Mouse (Mus musculus) T-cell, adult 2 months (primary cell): ENCODE data around the gene Sh3gl1.

Source experiments
- DNase-seq: peaks from one replicate; pipeline ENCODE4 v3.0.0; 2022; ENCODE audit warnings: low spot score

The Sh3gl1 gene

DNA sequence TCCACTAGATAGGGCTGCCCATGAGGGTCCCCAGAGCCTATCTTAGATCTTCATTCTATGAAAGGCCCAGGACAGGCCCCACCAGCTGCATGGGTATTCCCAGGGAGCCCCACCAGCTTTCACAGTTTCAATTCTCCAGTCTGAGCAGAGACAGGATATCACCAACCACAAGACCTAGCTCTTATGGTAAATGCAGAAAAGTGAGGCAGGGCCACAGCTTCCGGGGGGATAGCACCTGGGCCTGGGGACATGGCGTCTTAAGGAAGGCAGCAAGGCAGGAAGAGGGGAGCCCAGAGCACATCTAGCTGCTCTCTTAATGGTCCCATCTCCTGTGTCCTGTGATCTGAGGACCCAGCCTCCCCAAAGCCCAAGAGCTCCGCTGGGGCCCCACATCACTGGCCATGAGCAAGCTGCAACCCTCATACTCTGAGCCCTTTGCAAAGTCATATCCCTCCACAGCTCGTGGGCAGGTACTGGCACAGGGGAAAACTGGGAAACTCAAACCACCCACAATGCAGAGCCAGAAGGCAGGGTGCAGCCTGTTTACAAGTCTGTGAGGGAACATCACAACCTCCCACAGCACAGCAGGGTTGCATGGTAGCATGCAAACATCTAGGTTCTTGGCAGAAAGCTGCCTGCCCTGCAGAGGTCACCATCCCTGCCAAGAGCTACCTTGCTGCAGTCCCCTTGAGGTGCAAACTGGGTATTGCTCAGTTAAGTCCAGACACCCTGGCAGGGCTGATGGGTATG, 15.1 kb downstream of the Sh3gl1 start:
- peak; percentile 78 for DNase-seq

DNA sequence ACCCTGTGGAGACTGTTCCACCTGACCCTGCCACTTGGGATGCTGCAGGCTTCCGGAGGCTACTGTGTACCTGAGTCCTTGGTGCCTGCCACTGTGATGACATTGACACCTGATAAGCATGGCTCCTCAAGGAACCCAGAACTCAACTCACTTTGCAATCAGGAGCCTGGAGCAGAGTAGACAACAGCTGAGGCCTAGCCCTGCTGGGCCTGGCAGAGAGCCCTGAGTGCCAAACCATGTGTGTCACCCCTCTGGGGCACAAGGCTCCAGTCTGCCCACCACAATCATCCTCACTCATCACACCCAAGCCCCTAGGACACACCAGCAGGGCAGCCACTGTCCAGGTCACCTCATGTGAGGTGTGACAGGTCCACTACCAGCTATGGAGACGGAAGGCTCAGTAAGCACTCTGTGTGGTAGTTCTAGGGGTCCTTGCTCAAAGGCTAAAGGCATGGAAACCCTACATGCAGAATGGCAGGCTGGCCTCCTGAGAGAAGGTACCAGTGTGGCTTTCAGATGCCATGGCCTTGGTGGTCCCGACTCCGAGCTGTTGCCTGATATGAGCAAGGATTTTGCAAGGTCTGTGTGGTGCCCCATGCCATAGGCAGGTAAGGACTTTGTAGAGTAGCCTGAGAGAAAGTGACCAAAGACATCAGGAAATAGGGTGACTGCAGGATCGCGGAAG, 15.9 kb downstream of the Sh3gl1 start:
- DNase-seq: no peak

DNA sequence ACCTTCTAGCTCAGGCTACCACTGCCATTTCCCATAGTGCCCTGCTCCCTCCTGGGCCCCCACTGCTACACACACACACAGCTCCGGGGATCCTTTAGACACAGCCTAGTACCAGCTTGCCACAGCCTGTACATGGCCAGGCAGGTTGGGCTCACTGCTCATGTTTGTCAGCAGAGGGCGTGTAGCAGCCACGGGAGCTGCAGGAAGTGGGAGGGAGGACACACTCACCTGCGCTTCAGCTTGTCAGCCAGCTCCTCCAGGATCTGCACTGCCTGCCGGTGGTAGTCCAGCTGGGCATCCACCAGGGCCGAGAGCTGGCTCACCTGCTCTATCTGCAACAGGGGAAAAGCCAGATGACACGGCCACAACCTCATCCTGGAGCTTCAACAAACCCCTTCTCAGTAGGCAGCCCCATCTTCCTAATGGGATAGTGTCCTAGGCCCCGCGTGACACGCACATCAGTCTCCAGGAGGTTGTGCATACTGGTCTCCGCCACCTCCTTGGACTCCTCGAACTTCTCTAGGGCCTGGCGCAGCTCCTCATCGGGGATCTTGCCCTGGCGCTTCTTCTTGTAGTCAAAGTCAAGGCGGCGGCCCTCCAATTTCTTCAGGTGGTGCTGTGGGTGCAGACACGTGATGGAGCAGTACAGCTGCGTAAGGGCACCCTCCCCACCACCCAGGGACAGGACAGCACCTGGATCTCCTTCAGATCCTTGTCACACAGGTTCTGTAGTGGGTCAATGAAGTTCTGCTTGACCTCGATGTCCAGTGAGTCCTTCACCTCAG, 17.9 kb downstream of the Sh3gl1 start:
- DNase-seq: peak; percentile 69

DNA sequence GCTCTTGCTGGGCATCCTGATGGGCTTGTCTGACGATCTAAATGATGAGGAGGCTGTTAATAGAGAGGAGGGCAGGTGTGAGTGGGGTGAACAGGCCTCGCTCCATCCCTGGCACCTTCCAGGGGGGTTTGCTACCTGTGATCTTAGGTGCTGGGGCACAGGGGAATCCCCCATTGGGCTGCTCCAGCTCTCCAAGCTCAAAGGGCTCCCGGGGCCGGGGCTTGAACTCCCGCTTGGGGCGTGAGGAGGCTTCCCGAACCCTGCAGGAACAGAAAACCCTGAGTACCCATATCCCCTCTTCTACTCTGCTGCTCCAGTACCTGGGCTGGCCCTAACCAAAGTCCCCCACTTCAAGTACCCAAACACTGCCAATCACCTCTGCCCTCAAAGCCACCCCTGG, 18.6 kb downstream of the Sh3gl1 start:
- DNase-seq: no peak

GRCm38 (mm10) chr17:56016793-56017785, 19.3 kb downstream of the Sh3gl1 start:
- DNase-seq: no peak

GRCm38 (mm10) chr17:56016382-56016781, 20.1 kb downstream of the Sh3gl1 start:
- DNase-seq: no peak

GRCm38 (mm10) chr17:56015293-56015692, 21.1 kb downstream of the Sh3gl1 start:
- DNase-seq: no peak

- DNase-seq: no peak
Observed at GRCm38 (mm10) chr17:56011441-56011840, 25.0 kb downstream of the Sh3gl1 start.

DNA sequence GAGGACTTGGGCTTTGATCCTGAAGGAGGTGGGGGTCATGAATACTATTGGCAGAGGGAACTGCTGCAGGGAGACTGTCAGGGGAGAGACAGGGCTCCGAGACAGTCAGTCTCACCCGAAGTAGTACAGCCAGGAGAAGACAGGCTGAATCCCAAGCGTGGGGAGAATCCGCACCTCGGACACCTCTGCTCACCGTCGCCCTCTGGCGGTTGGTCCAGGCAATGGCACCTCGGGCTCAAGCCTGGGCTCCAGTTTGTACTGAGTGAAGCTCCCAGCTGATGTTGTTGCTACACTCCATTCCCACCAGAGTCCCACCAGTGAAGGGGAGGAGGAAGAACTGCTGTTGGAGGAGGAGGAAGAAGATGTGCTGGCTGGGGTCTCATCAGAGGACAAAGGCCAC, 25.8 kb downstream of the Sh3gl1 start:
- DNase-seq: peak; percentile 71

- no peak for DNase-seq
Observed at GRCm38 (mm10) chr17:56010255-56010654, 26.2 kb downstream of the Sh3gl1 start.

DNA sequence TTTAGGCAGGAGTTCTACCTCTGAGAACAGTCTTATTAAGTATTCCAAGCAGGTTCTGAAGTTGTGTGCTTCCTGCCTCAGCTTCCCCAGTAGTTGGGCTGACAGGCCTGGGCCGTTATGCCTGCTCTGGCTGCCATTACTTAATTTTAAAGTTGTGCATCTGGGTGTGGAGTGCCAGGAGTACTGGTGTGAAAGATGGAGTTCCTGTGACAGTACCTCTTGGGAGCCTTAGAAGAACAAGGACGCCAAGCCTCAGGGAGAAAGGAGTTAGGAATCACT, 26.5 kb downstream of the Sh3gl1 start:
- no peak for DNase-seq

GRCm38 (mm10) chr17:56009088-56009961, 27.1 kb downstream of the Sh3gl1 start:
- peak; percentile 89 for DNase-seq

- DNase-seq: peak; percentile 90
Observed at GRCm38 (mm10) chr17:56008356-56009087, 27.9 kb downstream of the Sh3gl1 start.

GRCm38 (mm10) chr17:56007444-56008355, 28.7 kb downstream of the Sh3gl1 start:
- DNase-seq: no peak

- DNase-seq: no peak
Observed at GRCm38 (mm10) chr17:56006956-56007355, 29.5 kb downstream of the Sh3gl1 start.

DNA sequence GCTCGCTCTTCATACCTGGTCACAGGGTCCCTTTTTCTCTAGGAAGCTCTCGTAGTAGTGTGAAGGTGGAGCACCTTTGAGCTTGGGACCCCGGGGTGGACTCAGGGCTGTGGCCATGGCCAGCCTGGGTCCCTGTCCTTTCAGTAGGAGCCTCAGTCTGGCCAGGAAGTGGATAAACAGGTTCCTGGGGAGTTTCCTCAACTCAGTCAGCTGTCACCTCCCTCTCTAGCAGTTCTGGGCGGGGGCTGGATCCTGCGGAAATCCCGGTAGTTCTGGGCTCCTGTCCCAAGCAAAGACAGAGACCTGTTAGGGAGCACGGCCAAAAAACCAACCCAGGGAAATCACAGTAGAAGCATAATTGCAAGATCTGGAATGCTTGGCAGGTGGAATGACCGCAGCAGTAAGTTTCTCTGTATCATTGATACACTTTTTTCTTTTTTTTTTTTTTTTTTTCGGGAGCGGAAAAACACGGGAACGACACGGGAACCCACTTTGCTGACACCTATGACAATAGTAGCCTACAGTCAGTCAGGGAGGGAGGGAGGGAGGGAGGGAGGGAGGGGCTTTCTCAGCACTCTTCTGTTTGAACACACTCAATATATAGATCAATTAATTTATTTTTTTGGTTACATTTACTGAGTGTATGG, 30.9 kb downstream of the Sh3gl1 start, which contains the start of the genes Stap2 and Mpnd:
Gene Stap2 (minus strand): TSS at position 170 of the 647 bp plus-strand sequence.
Gene Mpnd (plus strand): TSS at position 297 of the 647 bp plus-strand sequence.
- no peak for DNase-seq

GRCm38 (mm10) chr17:56003000-56003399, 33.4 kb downstream of the Sh3gl1 start:
- DNase-seq: no peak

GRCm38 (mm10) chr17:55999794-56000499, 36.5 kb downstream of the Sh3gl1 start:
- no peak for DNase-seq
